Mouse (Mus musculus) midbrain, embryonic 16.5 days (tissue): ENCODE measurements at regions not wholly inside any gene's neighbourhood (a gene's known extent, or its start where the extent isn't known, plus 50 kb on each side); places are given as distances from the start of the nearest gene placed in this dataset.
A peak's percentile ranks its signal among the peaks of the same experiment; 100 is the strongest.

ENCODE experiments used
- ATAC-seq: fragments of 200-750 bp; cut with Nextera tagmentation; 2 replicates; pipeline ENCODE4 v1.8.0; 2017; ENCODE audit warnings: moderate TSS enrichment
- H3K27ac ChIP-seq: fragments of 300-500 bp; sonication (generic); 2 replicates; pipeline ENCODE4 v1.5.1; 2014; ENCODE audit warnings: mild to moderate bottlenecking, low read length, mixed read lengths
- H3K27me3 ChIP-seq: fragments of 300-500 bp; sonication (generic); 2 replicates; pipeline ENCODE4 v1.6.1; 2014; ENCODE audit warnings: low read depth, low read length, mixed read lengths; ENCODE audit not compliant: control insufficient read depth, insufficient read depth
- H3K36me3 ChIP-seq: fragments of 300-500 bp; sonication (generic); 2 replicates; pipeline ENCODE4 v1.6.1; 2014; ENCODE audit warnings: mild to moderate bottlenecking, low read length, moderate library complexity, mixed read lengths; ENCODE audit not compliant: control insufficient read depth, insufficient read depth
- H3K4me1 ChIP-seq: fragments of 300-500 bp; sonication (generic); 2 replicates; pipeline ENCODE4 v1.6.1; 2014; ENCODE audit warnings: mild to moderate bottlenecking, low read length, mixed read lengths; ENCODE audit not compliant: control insufficient read depth, insufficient read depth
- H3K4me2 ChIP-seq: fragments of 300-500 bp; sonication (generic); 2 replicates; pipeline ENCODE4 v1.6.1; 2014; ENCODE audit warnings: mild to moderate bottlenecking, low read length, mixed read lengths
- H3K4me3 ChIP-seq: fragments of 300-500 bp; sonication (generic); 2 replicates; pipeline ENCODE4 v1.5.1; 2014; ENCODE audit warnings: low read depth, mild to moderate bottlenecking, low read length, moderate library complexity, mixed read lengths
- H3K9ac ChIP-seq: fragments of 300-500 bp; sonication (generic); 2 replicates; pipeline ENCODE4 v1.6.1; 2014; ENCODE audit warnings: low read depth, low read length, mixed read lengths
- H3K9me3 ChIP-seq: fragments of 300-500 bp; sonication (generic); replicated peaks from 2 replicates; pipeline ENCODE4 v1.6.1; 2014; ENCODE audit warnings: mild to moderate bottlenecking, low read length, mixed read lengths; ENCODE audit not compliant: control insufficient read depth, poor library complexity, severe bottlenecking
- WGBS: fragments of 180-500 bp; shearing (Covaris S2); extraction: QIAGEN DNeasy Blood & Tissue Kit; methylation state at CpG from one replicate; pipeline ENCODE4 v1.1.7; 2014; 5-methylcytosine and 5-hydroxymethylcytosine counted together

DNA sequence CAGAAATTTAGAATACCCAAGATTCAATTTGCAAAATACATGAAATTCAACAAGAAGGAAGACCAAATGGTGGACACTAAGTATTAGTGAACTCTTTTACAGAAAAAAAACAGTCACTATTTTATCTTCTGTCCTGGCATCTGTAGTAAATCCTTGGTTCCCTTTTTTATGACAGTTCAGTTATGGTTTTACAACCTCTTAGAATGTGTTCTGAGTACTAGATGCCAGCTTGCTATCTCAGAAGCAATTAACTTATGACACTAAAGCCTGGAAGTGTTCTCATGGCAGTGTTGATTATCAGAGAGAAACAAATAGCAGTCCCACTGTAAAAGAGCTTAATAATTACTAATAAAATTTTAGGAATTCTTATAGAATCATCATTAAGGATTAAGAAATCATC, 811.2 kb upstream of the Cox7c start:
- Histone ChIP-seq H3K9me3 (no peaks in the 10 kb centered on the region), H3K36me3 (no peaks in the 10 kb centered on the region), H3K4me1 (no peaks in the 10 kb centered on the region), H3K27ac (no peak overlapping the region), H3K4me2 (no peak overlapping the region), H3K9ac (no peak overlapping the region), H3K4me3 (no peak overlapping the region), H3K27me3 (no peaks in the 10 kb centered on the region)
- no peak for ATAC-seq

DNA sequence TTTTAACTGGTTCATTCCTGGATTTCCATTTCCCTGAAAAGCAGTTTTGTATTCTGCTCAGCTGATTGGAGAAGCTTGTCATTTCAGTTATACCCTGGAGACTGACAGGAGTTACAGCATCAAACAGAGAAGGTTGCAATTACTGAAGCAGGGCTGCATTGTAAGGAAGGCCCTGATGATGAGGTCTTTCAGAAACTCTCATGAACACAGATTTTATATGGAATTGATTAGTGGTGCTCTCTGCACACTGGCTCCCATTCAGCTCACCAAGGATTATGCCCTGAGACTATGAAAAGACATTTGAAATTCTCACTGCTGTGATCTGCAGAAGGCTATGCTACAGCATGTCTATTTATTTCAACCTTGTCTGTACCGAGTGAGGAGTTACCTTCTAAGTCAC, 794.2 kb upstream of the Cox7c start:
- ATAC-seq: peak; percentile 95
- WGBS: 36% methylated on average over 1 of the region's 1 CpGs
- Histone ChIP-seq H3K27me3 (no peaks in the 10 kb centered on the region), H3K27ac (peak overlapping the region; percentile 55), H3K4me2 (no peak overlapping the region), H3K36me3 (no peaks in the 10 kb centered on the region), H3K4me1 (no peaks in the 10 kb centered on the region), H3K9ac (no peak overlapping the region), H3K9me3 (no peaks in the 10 kb centered on the region), H3K4me3 (no peak overlapping the region)
